Mouse (Mus musculus) C2C12 (cell line): ENCODE measurements around the gene Ank2.

Experiments used
- CTCF ChIP-seq: IDR thresholded peaks from one replicate; pipeline ENCODE4 v1.5.1; 2011; ENCODE audit not compliant: control insufficient read depth, insufficient read depth, insufficient read length
- FOSL1 ChIP-seq: IDR thresholded peaks from one replicate; pipeline ENCODE4 v1.8.0; 2011; ENCODE audit warnings: mild to moderate bottlenecking, low read length; ENCODE audit not compliant: poor library complexity, insufficient read depth, severe bottlenecking
- MAX ChIP-seq: IDR thresholded peaks from one replicate; pipeline ENCODE4 v1.6.1; 2011; ENCODE audit warnings: mild to moderate bottlenecking, control low read depth
- MYOD1 ChIP-seq: IDR thresholded peaks from one replicate; pipeline ENCODE4 v1.6.1; 2011; ENCODE audit warnings: low read depth; ENCODE audit not compliant: control insufficient read depth, insufficient read length
- MYOG ChIP-seq: IDR thresholded peaks from one replicate; pipeline ENCODE4 v1.6.1; 2011; ENCODE audit not compliant: control insufficient read depth, insufficient read length; ENCODE audit errors: extremely low read depth

DNA sequence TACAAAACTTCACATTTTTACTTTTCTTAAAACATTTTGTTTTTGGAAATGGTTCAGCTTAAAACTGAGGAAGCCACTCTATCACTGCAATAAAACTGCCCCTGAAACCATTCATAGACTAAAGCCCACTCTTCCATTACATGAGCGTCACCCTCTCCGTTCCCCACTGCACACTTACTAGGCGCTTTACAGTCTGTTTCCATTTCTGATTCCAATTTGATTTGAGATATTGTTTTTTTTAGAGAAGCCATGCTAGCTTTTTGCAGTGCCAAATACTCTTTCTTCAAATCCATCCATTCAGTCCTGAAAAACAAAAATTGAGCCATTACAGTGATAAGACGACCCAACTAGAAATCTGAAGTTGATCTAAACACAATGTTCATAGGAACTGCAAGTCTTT is 44.8 kb upstream of the Ank2 start:
- no peak for TF ChIP-seq CTCF
- no peak for TF ChIP-seq MYOD1
- no peak for TF ChIP-seq MYOG
- no peak for TF ChIP-seq MAX
- no peak for TF ChIP-seq FOSL1
